Mouse (Mus musculus) forebrain, embryonic 14.5 days (tissue): ENCODE data around the gene Haao. TPM values are rescaled to one million over a fixed set of nuclear protein-coding genes. Genes with fewer than 3 reads are reported as not detected.

Experiments
- ATAC-seq: fragments of 200-750 bp; cut with Nextera tagmentation; 2 replicates; pipeline ENCODE4 v1.8.0; 2017; ENCODE audit warnings: mild to moderate bottlenecking, moderate library complexity
- DNase-seq: peaks from one replicate; pipeline ENCODE4 v3.0.0-alpha.2; 2015; ENCODE audit warnings: low spot score
- H3K27ac ChIP-seq: fragments of 300-500 bp; sonication (generic); 2 replicates; pipeline ENCODE4 v1.5.1; 2014; ENCODE audit warnings: low read depth, mild to moderate bottlenecking, control low read depth, low read length, moderate library complexity
- H3K27me3 ChIP-seq: fragments of 300-500 bp; sonication (generic); replicated peaks from 2 replicates; pipeline ENCODE4 v1.6.1; 2014; ENCODE audit warnings: low read length, control low read depth, mixed read lengths; ENCODE audit not compliant: control insufficient read depth, insufficient read depth
- H3K36me3 ChIP-seq: fragments of 300-500 bp; sonication (generic); 2 replicates; pipeline ENCODE4 v1.6.1; 2014; ENCODE audit warnings: low read length, control low read depth; ENCODE audit not compliant: control insufficient read depth, insufficient read depth
- H3K4me1 ChIP-seq: fragments of 300-500 bp; sonication (generic); 2 replicates; pipeline ENCODE4 v1.6.1; 2014; ENCODE audit warnings: antibody characterized with exemption, low read length, control low read depth; ENCODE audit not compliant: control insufficient read depth, insufficient read depth
- H3K4me2 ChIP-seq: fragments of 300-500 bp; sonication (generic); 2 replicates; pipeline ENCODE4 v1.6.1; 2014; ENCODE audit warnings: mild to moderate bottlenecking, control low read depth, low read length
- H3K4me3 ChIP-seq: fragments of 300-500 bp; sonication (generic); 2 replicates; pipeline ENCODE4 v1.5.1; 2014; ENCODE audit warnings: low read depth, low read length, control low read depth
- H3K9ac ChIP-seq: fragments of 300-500 bp; sonication (generic); 2 replicates; pipeline ENCODE4 v1.6.1; 2014; ENCODE audit warnings: mild to moderate bottlenecking, low read length, control low read depth, moderate library complexity
- H3K9me3 ChIP-seq: fragments of 300-500 bp; sonication (generic); replicated peaks from 2 replicates; pipeline ENCODE4 v1.6.1; 2016; ENCODE audit warnings: low read length, control low read depth, mixed read lengths; ENCODE audit not compliant: control insufficient read depth
- WGBS: fragments of 180-500 bp; shearing (Covaris S2); extraction: QIAGEN DNeasy Blood & Tissue Kit; methylation state at CpG from one replicate; pipeline ENCODE4 v1.1.7; 2014; 5-methylcytosine and 5-hydroxymethylcytosine counted together
- polyA plus RNA-seq: library from polyadenylated mRNA; unstranded; fragments of >200 nt; fragmentation: Nextera tagmentation; extraction: Ambion mirVana; gene quantifications from 2 replicates; pipeline ENCODE4 v1.2.1, GENCODE M21; 2014

Haao gene
- polyA plus RNA-seq, 1 experiment from 2014 or later, result 0.53 TPM

DNA sequence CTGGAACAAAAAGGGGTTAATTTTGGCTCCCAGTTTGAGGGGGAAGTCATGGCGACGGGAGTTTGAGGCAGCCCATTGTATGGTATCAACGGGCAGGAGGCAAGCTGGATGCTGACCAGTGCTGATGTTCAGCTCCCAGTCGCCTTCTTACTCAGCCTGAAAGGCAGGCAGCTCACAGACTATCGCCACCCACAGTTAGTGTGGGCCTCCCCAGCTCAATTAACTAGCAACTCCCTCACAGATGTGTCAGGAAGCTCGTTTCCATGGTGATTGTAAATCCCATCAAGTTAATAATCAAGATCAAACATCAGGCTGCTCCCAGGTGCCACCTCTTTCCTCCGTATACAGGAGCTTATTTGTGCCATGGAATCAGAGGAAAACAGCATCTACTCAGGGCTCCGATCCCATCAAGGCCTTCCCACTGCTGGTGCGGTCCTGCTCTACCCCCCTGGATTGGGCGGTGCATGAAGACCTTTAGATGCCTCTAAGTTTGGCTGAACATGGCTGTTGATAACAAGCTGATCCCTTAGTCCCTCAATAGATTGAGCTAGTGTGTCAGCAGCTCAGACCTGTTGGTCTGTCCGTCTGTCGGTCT, 1.4 kb upstream of the Haao start:
- H3K4me1 ChIP-seq, result 0 out of 2 replicates have a peak, but pooled peaks cover 2% of the 10 kb centered on the region
- H3K4me2 ChIP-seq, result no peak overlapping the region
- H3K27ac ChIP-seq, result no peak overlapping the region
- no peak overlapping the region for H3K4me3 ChIP-seq
- WGBS, result 29% methylated on average over 12 of the region's 12 CpGs
- H3K9me3 ChIP-seq, result no peaks in the 10 kb centered on the region
- DNase-seq (peak; percentile 48), ATAC-seq (peak; percentile 52)
- no peaks in the 10 kb centered on the region for H3K36me3 ChIP-seq
- H3K27me3 ChIP-seq, result no peaks in the 10 kb centered on the region
- no peak overlapping the region for H3K9ac ChIP-seq

DNA sequence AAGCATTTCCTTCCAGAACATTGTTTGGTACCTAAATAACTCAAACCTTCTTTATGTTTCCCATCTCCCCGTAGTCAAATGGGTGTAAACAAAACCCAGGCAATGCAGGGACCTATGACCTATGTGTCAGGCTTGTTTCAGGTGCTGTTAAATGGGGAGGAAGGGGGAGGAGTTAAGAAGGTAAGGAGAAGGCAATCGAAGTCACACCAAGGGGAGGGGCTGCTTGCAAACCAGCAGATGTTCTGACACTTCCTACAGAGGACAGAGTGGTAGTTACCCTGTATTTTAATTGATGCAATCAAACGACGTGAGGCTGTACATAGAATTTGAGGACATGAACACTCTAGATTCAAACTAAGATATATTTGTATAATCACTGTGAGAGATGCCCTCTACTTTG, 719 bp upstream of the Haao start:
- no peaks in the 10 kb centered on the region for H3K27me3 ChIP-seq
- H3K9me3 ChIP-seq, result no peaks in the 10 kb centered on the region
- WGBS, result 74% methylated on average over 4 of the region's 4 CpGs
- H3K4me2 ChIP-seq, result no peak overlapping the region
- no peak overlapping the region for H3K9ac ChIP-seq
- H3K36me3 ChIP-seq, result no peaks in the 10 kb centered on the region
- no peak overlapping the region for H3K27ac ChIP-seq
- ATAC-seq (no peak), DNase-seq (no peak)
- 0 out of 2 replicates have a peak, but pooled peaks cover 2% of the 10 kb centered on the region for H3K4me1 ChIP-seq
- no peak overlapping the region for H3K4me3 ChIP-seq

DNA sequence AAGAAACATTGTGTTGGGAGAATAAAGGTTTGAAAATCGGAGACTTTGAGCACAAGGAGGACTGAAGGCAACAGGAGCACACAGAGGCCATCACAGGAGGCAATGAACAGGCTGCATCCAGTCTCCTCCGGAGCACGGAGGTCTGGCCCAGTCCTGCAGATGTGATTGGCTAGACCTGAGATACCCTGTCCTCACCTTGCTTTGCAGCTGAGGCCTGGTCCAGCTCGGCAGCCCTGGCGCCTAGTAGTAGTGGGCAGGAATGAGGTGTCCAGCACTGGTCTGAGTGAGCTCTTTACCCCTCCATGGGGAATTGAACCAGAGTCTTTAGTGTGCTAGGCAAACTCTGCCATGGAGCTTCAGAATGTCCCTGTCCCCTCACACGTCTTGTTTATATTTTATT, 663 bp downstream of the Haao start:
- no peak overlapping the region for H3K9ac ChIP-seq
- H3K4me3 ChIP-seq, result no peak overlapping the region
- no peak for ATAC-seq
- WGBS, result 86% methylated on average over 6 of the region's 6 CpGs
- no peak overlapping the region for H3K27ac ChIP-seq
- H3K4me2 ChIP-seq, result no peak overlapping the region
- no peak for DNase-seq
- H3K9me3 ChIP-seq, result no peaks in the 10 kb centered on the region
- H3K4me1 ChIP-seq, result 0 out of 2 replicates have a peak, but pooled peaks cover 2% of the 10 kb centered on the region
- no peaks in the 10 kb centered on the region for H3K36me3 ChIP-seq
- H3K27me3 ChIP-seq, result no peaks in the 10 kb centered on the region

DNA sequence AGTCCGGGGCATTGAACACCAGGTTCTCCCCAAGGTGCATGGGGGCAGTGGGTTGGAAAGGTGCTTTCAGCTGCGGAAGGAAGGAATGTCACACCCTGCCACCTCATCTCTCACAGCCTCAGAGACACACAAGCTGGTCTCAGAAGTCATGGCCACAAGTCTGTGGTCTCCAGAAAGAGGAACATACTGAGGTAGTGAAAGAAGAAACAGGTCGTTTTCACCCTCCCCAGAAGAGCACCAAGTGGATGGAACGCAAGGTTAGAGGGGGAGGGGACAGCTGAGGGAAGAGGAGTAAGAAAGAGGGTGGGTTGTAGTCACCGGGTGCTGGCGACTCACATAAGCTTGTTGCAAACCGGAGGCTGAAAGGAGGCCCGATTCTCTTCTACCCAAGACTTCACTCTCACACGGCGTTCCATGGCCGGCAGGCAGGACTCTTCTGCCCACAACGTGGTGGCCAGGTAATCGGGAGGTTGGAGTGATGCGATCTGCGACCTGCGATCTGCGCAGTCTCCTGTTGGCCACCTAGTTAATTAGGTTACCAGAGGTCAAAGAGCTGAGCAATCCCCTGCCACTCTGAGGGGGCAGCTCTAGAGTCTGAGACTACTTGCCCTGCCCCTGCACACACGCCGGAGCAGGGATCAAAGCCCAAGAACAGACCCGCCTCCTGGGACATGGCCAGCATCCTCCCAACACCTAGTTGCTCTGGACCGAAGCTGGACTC, 1.3 kb downstream of the Haao start:
- Histone ChIP-seq H3K27ac (no peak overlapping the region), H3K27me3 (no peaks in the 10 kb centered on the region), H3K9ac (no peak overlapping the region), H3K9me3 (no peaks in the 10 kb centered on the region), H3K4me3 (no peak overlapping the region), H3K36me3 (no peaks in the 10 kb centered on the region), H3K4me2 (no peak overlapping the region), H3K4me1 (0 out of 2 replicates have a peak, but pooled peaks cover 2% of the 10 kb centered on the region)
- ATAC-seq (no peak), DNase-seq (no peak)
- 82% methylated on average over 21 of the region's 21 CpGs for WGBS

DNA sequence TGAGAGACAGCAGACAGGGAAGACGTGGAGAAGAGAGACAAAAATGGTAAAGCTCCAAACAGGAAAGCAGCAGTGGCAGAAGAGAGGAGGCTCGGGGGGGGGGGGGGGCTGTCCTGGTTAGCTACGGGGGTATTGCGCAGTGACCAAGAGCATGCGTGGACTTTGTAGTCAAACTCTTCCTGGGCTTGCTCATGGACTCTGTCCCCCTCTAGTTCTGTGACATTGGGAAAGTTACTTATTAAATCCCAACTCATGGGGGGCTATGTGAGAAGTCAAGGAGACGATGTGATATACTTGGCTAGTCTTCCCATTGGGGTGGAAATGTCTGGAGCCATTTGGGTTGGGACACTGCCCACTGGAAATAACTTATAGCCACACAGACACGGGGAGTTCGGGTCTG, 2.2 kb downstream of the Haao start:
- Histone ChIP-seq H3K27me3 (no peaks in the 10 kb centered on the region), H3K36me3 (no peaks in the 10 kb centered on the region), H3K27ac (no peak overlapping the region), H3K4me3 (no peak overlapping the region), H3K4me2 (no peak overlapping the region), H3K9me3 (no peaks in the 10 kb centered on the region), H3K9ac (no peak overlapping the region), H3K4me1 (0 out of 2 replicates have a peak, but pooled peaks cover 2% of the 10 kb centered on the region)
- ATAC-seq (no peak), DNase-seq (no peak)
- 84% methylated on average over 6 of the region's 8 CpGs for WGBS

DNA sequence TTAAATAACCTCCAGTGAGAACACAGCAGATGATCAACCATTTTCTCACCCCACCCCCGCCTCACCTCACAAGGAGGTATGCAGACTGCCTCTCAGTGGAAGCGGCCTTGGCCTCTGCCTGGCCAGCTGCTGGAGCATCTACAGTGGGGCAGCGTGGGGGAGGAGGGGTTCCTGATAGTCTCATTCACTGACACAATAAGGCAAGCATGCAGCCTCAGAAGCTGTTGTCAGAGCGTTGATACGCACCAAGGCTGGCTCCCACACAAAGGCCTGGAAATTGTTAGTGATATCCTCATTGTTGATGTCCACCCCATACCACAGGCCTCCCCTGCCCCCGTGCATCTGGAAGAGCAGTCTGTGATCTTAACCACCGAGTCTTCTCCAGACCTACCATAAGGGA, 4.0 kb downstream of the Haao start:
- ATAC-seq, result no peak
- no peaks in the 10 kb centered on the region for H3K27me3 ChIP-seq
- H3K4me1 ChIP-seq, result 0 out of 2 replicates have a peak, but pooled peaks cover under 1% of the 10 kb centered on the region
- 72% methylated on average over 7 of the region's 7 CpGs for WGBS
- no peak overlapping the region for H3K27ac ChIP-seq
- H3K9me3 ChIP-seq, result no peaks in the 10 kb centered on the region
- no peak overlapping the region for H3K4me3 ChIP-seq
- H3K9ac ChIP-seq, result no peak overlapping the region
- no peaks in the 10 kb centered on the region for H3K36me3 ChIP-seq
- no peak for DNase-seq
- H3K4me2 ChIP-seq, result no peak overlapping the region

DNA sequence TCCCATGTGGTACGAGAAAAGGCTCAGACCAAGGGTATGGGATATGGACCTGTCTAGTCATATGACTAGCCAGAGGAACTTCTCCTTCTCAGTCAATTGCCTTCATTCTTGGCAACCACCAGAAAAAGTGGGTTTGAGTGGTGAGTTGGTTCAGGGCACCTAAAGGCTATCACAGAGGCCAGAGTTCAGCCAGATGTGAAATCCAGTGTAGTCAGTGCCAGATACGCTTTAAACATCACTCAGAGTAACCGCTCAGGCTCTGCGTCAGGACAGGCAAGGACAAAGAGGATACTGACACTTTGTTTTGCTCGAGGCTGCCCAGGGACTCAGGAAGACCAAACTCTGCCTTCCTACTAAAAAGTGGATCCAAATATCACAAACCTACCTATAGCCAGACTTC, 6.8 kb downstream of the Haao start:
- no peaks in the 10 kb centered on the region for H3K9me3 ChIP-seq
- 82% methylated on average over 5 of the region's 5 CpGs for WGBS
- H3K27me3 ChIP-seq, result no peaks in the 10 kb centered on the region
- H3K4me1 ChIP-seq, result no peaks in the 10 kb centered on the region; the same call in 1 of the 2 replicates
- H3K4me3 ChIP-seq, result no peak overlapping the region
- ATAC-seq (no peak), DNase-seq (no peak)
- no peak overlapping the region for H3K9ac ChIP-seq
- no peak overlapping the region for H3K4me2 ChIP-seq
- H3K36me3 ChIP-seq, result no peaks in the 10 kb centered on the region
- H3K27ac ChIP-seq, result no peak overlapping the region

DNA sequence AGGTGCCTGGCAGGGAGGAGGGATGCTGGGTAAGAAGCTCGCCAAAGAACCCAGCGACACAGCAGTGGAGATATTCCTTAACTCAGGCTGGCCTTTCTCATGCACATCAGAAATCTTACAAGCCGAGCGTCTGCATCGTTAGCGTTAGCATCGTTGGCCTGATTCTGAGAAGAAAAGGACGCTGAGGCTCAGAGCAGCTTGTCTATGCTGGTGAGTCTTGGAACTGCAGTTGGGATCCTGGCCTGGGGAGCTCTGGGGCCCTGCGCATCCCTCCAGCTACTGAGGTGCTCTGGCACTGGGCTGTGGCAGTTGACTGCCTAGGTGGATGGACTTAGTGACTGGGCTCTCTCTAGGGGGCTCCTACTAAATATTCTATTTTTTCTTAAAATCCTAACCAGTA, 8.6 kb downstream of the Haao start:
- no peak overlapping the region for H3K4me2 ChIP-seq
- no peak overlapping the region for H3K27ac ChIP-seq
- H3K4me1 ChIP-seq, result no peaks in the 10 kb centered on the region; the same call in 1 of the 2 replicates
- H3K36me3 ChIP-seq, result no peaks in the 10 kb centered on the region
- H3K4me3 ChIP-seq, result no peak overlapping the region
- H3K9me3 ChIP-seq, result no peaks in the 10 kb centered on the region
- 38% methylated on average over 9 of the region's 9 CpGs for WGBS
- no peak for ATAC-seq
- H3K9ac ChIP-seq, result no peak overlapping the region
- DNase-seq, result no peak
- no peaks in the 10 kb centered on the region for H3K27me3 ChIP-seq

DNA sequence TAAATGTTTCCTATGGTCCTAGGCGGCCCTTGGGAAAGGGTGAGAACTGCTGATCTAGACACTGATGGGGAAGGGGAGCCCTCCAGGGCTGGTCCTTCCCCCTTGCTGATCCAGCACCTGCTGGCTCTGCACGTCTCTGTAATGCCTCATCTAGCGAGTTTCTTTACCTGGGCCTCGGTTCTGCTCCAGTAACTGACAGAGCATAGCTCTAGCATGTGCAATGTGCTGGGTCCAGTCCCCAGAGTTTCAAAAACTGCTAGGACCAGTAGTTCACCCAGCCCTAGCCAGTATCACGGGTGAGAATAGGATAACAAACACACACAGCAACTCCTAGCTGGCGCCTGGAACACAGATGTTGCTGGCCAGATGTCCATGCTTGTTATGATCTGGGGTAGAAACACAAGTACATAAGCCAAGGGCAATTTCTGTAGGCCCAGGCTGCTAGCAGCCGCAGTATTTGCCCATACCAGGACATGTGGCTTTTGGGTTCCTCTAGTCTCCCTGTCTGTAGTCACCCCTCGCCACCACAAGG, 10.0 kb downstream of the Haao start:
- no peak overlapping the region for H3K4me2 ChIP-seq
- 73% methylated on average over 8 of the region's 8 CpGs for WGBS
- ATAC-seq, result no peak
- no peaks in the 10 kb centered on the region; the same call in 1 of the 2 replicates for H3K4me1 ChIP-seq
- H3K27ac ChIP-seq, result no peak overlapping the region
- H3K9ac ChIP-seq, result no peak overlapping the region
- no peaks in the 10 kb centered on the region for H3K36me3 ChIP-seq
- no peak for DNase-seq
- H3K9me3 ChIP-seq, result no peaks in the 10 kb centered on the region
- no peak overlapping the region for H3K4me3 ChIP-seq
- H3K27me3 ChIP-seq, result no peaks in the 10 kb centered on the region
